In the genomic region with DNA sequence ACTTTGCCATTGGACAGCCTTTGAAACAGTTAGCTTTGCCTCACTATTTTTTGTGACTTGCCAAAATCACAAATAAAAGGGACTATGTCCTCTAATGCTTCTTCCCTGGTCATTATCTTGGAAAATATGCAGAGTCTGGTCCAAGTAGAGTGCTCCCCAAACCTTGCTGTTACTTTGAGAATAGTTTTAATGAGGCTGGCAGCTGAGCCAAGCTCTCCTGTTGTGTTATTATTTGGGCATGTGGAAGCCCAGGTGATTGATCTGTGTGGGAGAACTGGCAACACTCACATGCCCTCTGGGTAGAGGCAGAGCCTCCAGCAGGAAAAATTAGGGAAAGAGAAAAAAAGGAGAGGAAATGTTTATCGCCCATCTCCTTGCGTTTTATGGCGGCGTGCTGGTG, we compare ENCODE assay signal across 17 mouse cellular contexts.
DNase-seq lines count a peak whose midpoint lies in the region.
"Had no signal": no experiment of that assay in that cellular context is flagged by ENCODE, and none has a peak within 500 bp of the region (broad histone marks: within the 10 kb centered on the region; RNA-seq: fewer than 3 reads in every experiment).

No protein-coding gene starts in this region.

- peak; percentile 25 for DNase-seq in cerebellum, adult 9-11 months
- no peak for DNase-seq in cerebellum, adult 8-10 months
- peak; percentile 27 for DNase-seq in left cerebral cortex, adult 11 months (ENCODE audit: low spot score)
- DNase-seq in left cerebral cortex, adult 18-20 months (ENCODE audit: low spot score in 2 of 2) = no peak
- peak; percentile 16 for DNase-seq in brain, adult 2 months (ENCODE audit: low read depth, low spot score)
- DNase-seq in layer of hippocampus, adult 9-10 months (ENCODE audit: low spot score) = peak; percentile 22
- no peak for DNase-seq in spleen, postnatal 36 days (ENCODE audit: low spot score in 2 of 2)
- no peak for DNase-seq in thymus, postnatal 10 days (ENCODE audit: low spot score in 2 of 2)
- DNase-seq: cerebellum, adult 18-20 months; gastrocnemius, postnatal 36 days; heart, postnatal 4 days; kidney, adult 11 months; kidney, postnatal 25 days; liver; lung, adult 18-20 months; lung, postnatal 36 days; thymus, postnatal 36 days had no signal

Comparison
In these comparisons a context has a peak if more than half of its experiments do, and no peak if none do; other contexts are left out.
1. DNase-seq: peak in cerebellum, adult 9-11 months (single experiment), left cerebral cortex, adult 11 months (single experiment), brain, adult 2 months (single experiment) and layer of hippocampus, adult 9-10 months (single experiment); none in cerebellum, adult 8-10 months (single experiment), left cerebral cortex, adult 18-20 months (0 of 2), spleen, postnatal 36 days (0 of 2) and thymus, postnatal 10 days (0 of 2).